Mouse (Mus musculus) kidney, adult 11 months (tissue): ENCODE data around the gene Tubb4b.
A peak's percentile ranks its signal among the peaks of the same experiment; 100 is the strongest.

Source experiments
- DNase-seq: peaks from one replicate; pipeline ENCODE4 v3.0.0; 2022

Gene Tubb4b

GRCm38 (mm10) chr2:25223681-25224491 lies 616 bp downstream of the Tubb4b start:
- peak; percentile 85 for DNase-seq

- no peak for DNase-seq
Observed at GRCm38 (mm10) chr2:25221331-25221772, 3.1 kb downstream of the Tubb4b start.

GRCm38 (mm10) chr2:25218445-25218844 lies 6.1 kb downstream of the Tubb4b start, which contains the start of gene Fam166a:
TSS of gene Fam166a (plus strand) at chr2:25218745.
- DNase-seq, result no peak

- no peak for DNase-seq
Observed at GRCm38 (mm10) chr2:25217666-25218065, 6.8 kb downstream of the Tubb4b start.

- peak; percentile 68 for DNase-seq
Observed at GRCm38 (mm10) chr2:25214444-25214843, 10.1 kb downstream of the Tubb4b start, which contains the start of gene Stpg3. TSS of gene Stpg3 (minus strand) at chr2:25214637.

- DNase-seq, result no peak
Observed at GRCm38 (mm10) chr2:25213266-25213865, 11.1 kb downstream of the Tubb4b start.

- DNase-seq, result peak; percentile 89
Observed at GRCm38 (mm10) chr2:25211121-25211670, 13.3 kb downstream of the Tubb4b start, which contains the start of gene Nelfb. TSS of gene Nelfb (minus strand) at chr2:25211489.

GRCm38 (mm10) chr2:25210686-25211085 lies 13.8 kb downstream of the Tubb4b start:
- no peak for DNase-seq

GRCm38 (mm10) chr2:25207593-25207992 lies 16.9 kb downstream of the Tubb4b start:
- DNase-seq, result no peak

- DNase-seq, result no peak
Observed at GRCm38 (mm10) chr2:25203631-25204214, 20.8 kb downstream of the Tubb4b start.

- no peak for DNase-seq
Observed at GRCm38 (mm10) chr2:25200631-25201030, 23.9 kb downstream of the Tubb4b start.

GRCm38 (mm10) chr2:25197946-25198345 lies 26.6 kb downstream of the Tubb4b start:
- no peak for DNase-seq

- no peak for DNase-seq
Observed at GRCm38 (mm10) chr2:25197191-25197590, 27.3 kb downstream of the Tubb4b start.

- DNase-seq, result peak; percentile 94
Observed at GRCm38 (mm10) chr2:25196172-25196954, 28.1 kb downstream of the Tubb4b start, which contains the start of gene Tor4a. TSS of gene Tor4a (minus strand) at chr2:25196886.

GRCm38 (mm10) chr2:25195211-25196156 lies 29.0 kb downstream of the Tubb4b start:
- peak; percentile 82 for DNase-seq

- no peak for DNase-seq
Observed at GRCm38 (mm10) chr2:25194486-25195171, 29.9 kb downstream of the Tubb4b start.

GRCm38 (mm10) chr2:25194006-25194405 lies 30.5 kb downstream of the Tubb4b start:
- DNase-seq, result no peak

- peak; percentile 87 for DNase-seq
Observed at GRCm38 (mm10) chr2:25193330-25193770, 31.2 kb downstream of the Tubb4b start.

GRCm38 (mm10) chr2:25187841-25188240 lies 36.7 kb downstream of the Tubb4b start:
- DNase-seq, result no peak

- DNase-seq, result no peak
Observed at GRCm38 (mm10) chr2:25186575-25186930, 37.9 kb downstream of the Tubb4b start.
